Mouse (Mus musculus) ovary, adult 2 months (tissue): ENCODE results near the gene Armc2. TPM values are rescaled to one million over a fixed set of nuclear protein-coding genes. Genes with fewer than 3 reads are reported as not detected.

Source experiments
- polyA plus RNA-seq: library from polyadenylated mRNA; depleted of rRNA; stranded (reverse); fragments of >200 nt; gene quantifications from 2 replicates; pipeline ENCODE4 v1.2.3, GENCODE M21; 2012; rRNA removed

The Armc2 gene
- polyA plus RNA-seq = 1.2 TPM in 2 replicates

GRCm38 (mm10) chr10:42018016-42018949 is at the start of gene Armc2:
TSS of gene Armc2 (minus strand) at chr10:42018442.

Other genes starting within 250 kb of the Armc2 start
- gene Cep57l1, start 208.6 kb downstream of the Armc2 start, polyA plus RNA-seq = 1.1 TPM in 2 replicates
- 28.4 and 31.6 TPM in 2 replicates for gene Sesn1, start 208.5 kb downstream of the Armc2 start, polyA plus RNA-seq